Mouse (Mus musculus) ovary, postnatal 14 days (tissue): Measurements from ENCODE around the gene Ten1.

Experiments
- DNase-seq: peaks from one replicate; pipeline ENCODE4 v3.0.0; 2022; ENCODE audit warnings: low spot score

Gene Ten1

DNA sequence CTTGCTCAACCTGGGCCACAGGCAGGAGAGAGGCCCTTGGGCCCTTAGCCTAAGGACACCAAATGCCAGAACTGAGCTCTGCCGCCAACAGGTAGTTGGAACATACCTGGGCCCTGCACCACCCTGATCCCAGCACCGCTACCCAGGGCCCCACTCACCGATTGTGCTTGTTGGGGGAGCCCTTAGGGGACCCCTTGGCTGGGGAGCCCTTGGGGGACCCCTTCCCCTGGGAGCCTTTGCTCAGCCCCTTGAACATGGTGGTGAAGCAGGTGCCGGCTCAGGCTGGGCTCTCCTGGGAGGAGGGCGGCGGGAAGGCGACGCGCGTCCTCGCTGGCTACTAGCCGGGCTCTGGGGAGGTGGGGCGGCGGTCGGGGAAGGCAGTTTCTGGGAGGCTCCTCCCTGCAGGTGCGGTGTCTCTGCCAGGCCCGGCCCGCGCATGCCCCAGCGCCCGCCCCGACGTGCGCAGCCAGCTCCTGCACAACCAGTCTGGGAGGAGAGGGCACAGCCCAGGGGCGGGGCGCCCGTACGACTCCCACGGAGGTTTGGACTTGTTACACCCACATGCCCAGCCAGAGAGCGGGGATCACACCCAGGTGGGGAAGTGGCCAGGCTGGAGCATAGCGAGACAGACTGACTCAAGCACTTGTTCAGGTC is 39.2 kb downstream of the Ten1 start, which contains the start of gene Evpl:
Gene Evpl (minus strand): TSS at position 336 of the 654 bp plus-strand sequence.
- DNase-seq: peak; percentile 68

DNA sequence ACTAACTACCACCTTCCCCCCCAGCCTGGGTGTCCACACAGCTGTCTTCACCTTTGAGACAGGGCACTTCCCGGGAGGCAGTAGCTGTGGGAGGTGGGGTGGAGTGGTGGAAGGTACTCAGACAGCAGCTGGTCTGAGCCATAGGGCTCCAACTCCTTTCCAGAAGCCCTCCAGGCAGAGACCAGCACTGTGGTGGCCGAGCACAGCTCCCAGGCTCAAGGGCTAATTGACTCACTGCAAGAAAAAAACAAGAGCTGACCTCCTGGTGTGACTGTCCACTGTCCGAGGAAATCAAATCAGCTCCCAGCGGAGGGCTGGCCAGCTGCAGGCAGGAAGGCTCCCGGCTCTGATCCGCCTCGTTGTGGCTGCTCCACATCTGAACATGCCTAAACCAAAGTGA is 41.1 kb downstream of the Ten1 start:
- DNase-seq: no peak

DNA sequence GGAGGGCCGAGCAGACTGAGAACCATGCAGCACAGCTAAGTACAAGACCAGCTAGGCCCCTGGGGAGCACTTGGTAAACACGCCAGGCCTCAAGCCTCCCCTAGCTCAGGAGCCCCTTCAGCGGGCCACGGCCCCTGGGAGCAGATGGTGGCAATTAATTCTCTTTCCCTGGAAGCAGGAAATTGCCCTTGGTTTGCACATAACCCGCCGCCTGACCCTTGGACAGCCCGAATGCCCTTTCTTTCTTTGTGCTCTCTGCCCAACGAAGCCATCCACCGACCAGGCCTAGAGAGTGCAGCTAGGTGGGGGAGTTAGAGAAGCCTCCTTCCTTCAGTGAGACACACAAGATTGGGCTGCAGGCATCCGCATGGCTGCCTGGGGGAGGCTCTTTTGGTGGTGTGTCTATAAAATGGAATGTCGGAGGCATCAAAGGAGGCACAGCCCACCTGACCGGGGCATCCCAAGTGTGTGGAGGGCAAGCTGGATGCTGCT is 43.1 kb downstream of the Ten1 start:
- DNase-seq: no peak

DNA sequence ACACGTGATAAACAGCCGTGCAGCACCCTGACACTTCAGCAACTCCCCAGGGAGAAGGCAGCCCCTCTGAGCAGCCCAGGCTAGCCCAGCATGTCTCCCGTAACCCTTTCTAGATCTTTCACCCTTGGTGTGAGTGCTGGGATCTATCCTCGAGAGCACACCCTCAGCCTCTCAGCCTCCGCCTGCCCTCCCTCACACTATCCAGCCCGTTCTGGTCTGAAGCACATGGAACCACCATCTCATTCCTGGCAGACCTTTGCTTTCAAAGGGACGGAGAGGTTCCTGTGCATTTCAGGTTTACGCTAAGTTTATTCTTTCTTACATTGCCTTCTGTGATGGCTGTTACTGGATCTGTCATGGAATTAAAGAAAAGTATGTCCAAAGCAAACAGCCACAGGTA is 45.9 kb downstream of the Ten1 start:
- no peak for DNase-seq

DNA sequence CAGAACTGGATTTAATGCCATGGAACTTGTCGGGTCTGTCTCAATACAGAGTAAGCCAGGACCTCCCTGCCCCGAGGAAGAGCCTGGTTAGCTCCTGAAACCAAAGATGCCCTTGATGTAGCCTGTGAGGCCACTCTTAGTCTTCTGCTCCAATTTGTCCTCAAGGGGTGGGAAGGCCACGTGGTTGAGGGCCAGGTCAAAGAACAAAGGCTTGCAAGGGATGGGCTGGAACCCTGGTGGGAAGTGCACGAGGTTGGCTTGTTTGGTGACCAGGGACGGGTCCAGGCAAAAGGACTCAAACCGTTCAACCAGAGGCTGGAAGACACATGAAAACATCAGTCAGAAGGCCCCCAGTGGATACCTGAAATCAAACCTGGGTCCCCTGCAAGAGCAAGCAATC is 47.0 kb downstream of the Ten1 start:
- DNase-seq: no peak

DNA sequence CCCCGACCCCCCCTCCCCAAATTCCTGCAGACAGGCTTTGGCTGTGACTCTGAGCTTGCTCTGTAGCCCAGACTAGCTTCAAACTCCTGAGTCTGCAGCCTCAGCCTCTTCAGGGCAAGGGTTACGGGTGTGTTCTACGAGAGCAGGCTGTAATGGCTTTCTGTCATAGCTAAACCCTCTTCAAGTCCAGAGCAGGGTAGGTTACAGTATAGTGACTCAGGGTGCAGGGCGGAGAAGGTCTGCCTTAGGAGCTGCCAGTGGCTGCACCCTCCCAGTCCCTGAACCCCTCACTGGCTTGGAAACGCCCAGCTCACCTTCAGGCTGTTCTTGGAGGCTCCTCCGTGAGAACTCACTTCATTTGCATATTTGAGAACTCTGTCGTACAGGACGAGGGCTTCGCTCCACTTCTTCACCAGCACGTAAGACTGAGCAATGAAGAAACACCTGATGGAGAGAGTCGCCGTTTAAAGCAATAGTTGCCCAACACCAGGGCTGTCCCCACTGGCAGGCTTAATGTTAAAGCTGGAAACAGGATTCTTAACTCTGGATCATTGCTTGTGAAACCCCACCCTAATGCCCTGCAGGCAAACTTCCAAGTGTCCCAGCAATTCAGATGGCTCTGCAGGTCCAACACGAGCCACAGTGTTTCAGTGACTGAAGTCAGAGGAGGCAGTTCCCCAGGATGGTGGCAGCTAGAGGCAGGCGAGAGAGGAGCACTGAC is 49.0 kb downstream of the Ten1 start:
- DNase-seq: no peak

DNA sequence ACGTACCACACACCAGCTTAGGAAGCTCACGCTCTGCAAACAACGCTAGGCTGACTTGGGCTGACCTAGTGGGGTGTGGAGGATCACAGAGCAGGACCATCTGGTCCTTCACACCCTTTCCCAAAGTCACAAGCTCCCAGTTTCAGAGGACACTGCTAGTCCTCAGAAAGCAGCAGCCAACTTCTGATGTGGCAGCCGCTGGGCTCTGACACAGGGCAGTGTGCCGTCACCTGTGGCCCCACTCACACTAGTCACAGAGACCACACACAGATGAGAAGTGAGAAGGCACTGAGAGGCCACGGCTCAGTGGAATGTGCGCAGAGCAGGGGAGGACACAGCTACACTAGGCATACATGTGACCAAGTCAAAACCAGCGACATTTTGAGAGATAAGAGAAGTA is 52.2 kb downstream of the Ten1 start:
- DNase-seq: no peak

DNA sequence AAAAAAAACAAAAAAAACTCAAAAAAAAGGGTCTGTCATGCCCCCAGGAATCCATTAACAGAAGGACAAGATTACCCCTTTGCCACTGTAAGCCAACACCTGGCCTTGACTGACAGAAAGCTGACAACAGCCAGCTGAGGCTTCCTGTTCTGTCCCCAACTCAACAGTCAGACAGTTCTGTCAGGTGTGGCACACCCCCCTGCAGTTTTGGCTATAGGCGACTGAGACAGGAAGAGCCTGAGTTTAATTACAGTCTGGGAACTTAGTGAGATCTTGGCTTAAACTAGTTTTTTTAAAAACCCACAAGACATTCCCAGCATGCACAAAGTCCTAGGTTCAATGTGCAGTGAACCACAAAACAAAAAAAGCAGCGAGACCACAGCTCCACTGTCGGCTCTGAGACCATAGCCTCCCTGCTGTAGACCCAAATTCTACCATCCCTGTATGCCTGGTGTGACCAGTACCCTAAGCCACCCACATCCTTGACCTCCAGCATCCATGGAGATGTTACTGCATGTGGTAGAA is 54.5 kb downstream of the Ten1 start:
- DNase-seq: no peak

DNA sequence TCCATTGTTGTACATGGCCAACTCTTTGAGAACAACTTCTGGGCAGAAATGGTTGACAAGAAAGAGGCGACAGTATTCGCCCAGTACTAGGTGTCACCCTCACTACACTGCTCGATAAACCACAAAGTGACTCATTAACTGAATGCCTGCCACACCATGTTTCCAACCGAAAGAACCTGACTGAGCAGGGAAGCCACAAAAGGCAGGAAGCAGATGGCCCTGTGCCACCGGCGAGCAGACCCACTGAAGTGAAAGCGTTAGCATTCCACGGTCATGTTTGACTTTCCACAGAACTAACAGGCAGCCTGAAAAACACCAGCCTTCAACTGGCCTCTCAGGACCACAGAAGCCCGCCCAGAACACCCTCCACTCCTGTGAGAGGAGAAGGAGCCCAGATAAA is 56.0 kb downstream of the Ten1 start:
- DNase-seq: no peak

DNA sequence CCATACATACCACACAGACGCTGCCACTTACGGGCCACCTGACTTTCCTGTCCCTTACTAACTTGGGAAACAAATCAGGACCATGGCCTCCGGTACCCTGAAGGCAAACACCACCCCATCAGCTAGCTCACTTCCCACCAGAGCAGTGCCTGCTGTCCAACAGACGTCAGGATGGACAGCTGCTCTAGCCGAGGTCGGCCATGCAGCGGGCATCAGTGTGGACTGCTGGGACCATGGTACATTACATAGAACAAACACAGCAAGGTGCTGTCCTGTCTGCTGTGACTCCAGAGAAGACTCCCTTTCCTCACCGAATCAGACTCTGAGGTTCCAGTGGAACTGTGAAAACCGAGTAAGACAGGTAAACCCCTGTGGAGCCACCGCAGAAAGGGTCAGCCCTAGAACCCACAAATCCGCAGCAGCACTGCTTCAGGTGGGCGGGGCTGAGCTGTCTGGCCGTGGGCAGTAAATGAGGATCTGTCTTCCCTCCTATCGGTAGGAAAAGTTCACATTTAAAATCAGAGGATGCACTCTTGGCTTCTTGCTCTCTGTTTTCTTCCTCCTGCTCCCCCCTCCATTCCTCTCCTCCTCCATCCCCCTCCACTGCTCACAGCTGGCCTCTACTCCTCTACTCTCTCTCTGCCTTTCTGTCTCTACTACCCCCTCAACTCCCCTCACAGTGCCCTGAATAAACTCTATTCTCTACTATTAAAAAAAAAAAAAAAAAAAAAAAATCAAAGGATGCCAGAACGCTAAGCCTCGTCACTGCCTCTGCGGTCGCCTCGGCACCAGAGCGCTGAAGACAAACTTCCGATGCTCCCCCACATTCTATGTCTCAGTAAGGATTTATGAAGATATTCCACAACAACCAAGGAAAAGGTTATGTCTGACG is 56.7 kb downstream of the Ten1 start:
- no peak for DNase-seq

DNA sequence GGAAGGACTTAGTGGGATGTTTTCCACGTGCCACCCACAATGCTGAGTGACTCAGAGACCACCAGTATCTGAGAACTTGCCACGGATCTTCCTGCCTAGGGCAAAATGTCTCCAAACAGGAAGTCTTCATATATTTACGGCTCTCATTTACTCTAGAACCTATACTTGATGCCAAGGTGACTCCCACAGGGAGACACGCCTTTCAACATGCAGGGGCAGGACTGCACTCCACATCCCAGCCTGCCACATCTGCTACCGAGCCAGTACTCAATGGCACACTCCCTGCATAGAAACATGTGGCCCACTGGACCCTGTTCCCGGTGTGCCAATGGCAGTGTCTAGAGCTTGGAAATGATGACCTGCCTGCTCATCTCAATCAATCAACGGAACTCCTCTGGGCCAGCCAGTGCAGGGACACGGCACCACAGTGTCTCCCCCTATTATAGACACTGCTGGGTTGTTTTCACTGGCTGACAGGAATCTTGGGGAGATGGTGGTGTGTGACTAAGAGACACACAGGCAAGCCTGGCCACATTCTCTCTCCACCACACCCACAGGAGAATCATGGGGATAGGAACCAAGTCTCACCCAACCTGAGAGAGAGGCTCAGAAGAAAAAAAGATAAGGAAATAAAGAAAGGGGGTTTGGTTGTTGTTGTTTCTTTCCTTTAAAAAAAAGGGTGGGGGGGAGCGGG is 57.5 kb downstream of the Ten1 start:
- no peak for DNase-seq

DNA sequence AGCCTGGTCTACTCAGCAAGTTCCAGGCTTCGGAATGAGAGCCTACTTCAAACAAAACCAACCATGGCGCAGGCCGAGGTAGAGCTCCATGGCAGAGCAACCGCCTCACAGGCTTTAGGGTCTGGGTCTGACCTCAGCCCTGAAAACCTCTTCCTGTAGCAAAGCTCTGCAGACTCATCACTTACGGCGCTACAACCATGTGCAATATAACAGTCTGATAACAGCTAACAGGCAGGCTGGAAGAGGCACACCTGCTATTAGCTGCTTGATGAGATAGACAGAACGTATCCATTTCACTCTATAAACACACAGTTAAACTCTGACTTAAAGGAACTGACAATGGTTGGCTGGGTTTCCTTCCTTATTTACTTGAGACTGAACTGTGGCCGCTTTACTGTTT is 60.8 kb downstream of the Ten1 start:
- no peak for DNase-seq

DNA sequence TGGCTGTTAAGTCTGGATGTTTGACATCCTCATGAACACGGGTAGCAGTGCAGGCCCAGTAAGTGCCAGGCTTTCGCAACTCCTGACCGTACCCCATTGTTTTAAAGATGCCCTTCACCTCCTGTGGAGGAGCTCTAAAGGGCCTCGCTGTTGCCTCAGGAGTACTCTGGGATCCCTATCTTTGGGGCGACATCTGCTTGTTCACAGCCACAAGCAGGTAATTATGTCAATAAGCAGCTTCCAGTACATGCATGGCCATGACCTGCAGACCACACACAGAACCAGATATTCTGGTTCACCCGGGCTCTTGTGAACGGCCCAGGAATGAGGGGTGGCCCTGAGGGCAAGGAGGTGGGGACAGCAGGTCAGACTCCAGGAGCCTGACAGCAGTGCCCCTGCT is 61.6 kb downstream of the Ten1 start:
- no peak for DNase-seq
